Comparison of ENCODE assay signal across 8 mouse cellular contexts in genomic region chr12:111416921-111417779, GRCm38 (mm10). TPM values are rescaled to one million over a fixed set of nuclear protein-coding genes. Genes with fewer than 3 reads are reported as not detected.
A peak's percentile ranks its signal among the peaks of the same experiment; 100 is the strongest.
DNase-seq lines count a peak whose midpoint lies in the region; ATAC-seq and TF ChIP-seq lines count a peak whose summit lies in the region.

TSS of gene Exoc3l4 (plus strand) at chr12:111417017.

- H3K9ac ChIP-seq in heart, embryonic 11.5 days (ENCODE audit: low read depth, low read length): no peak within 1 kb of the TSS
- H3K9ac ChIP-seq in kidney, postnatal 0 days (ENCODE audit: low read depth, low read length): peak within 1 kb of the TSS; percentile 42

- DNase-seq in thymus, postnatal 0 days (ENCODE audit: low spot score): no peak
- DNase-seq in thymus, postnatal 25 days: no peak
- peak; percentile 84 for DNase-seq in kidney, postnatal 0 days (ENCODE audit: low spot score)
- peak; percentile 30 for DNase-seq in mesoderm, embryonic 11.5 days (ENCODE audit: low read depth, low spot score)
- DNase-seq in adrenal gland, postnatal 14 days: no peak
- no peak for DNase-seq in left cerebral cortex, postnatal 4 days
- DNase-seq in right cerebral cortex, postnatal 25 days: no peak

- H3K27me3 ChIP-seq in heart, embryonic 11.5 days (ENCODE audit: control insufficient read depth, insufficient read depth, low read length): peaks cover 20% of the 10 kb centered on the region
- no peaks in the 10 kb centered on the region for H3K27me3 ChIP-seq in kidney, postnatal 0 days (ENCODE audit: insufficient read depth, low read length)

- H3K36me3 ChIP-seq in heart, embryonic 11.5 days (ENCODE audit: control insufficient read depth, insufficient read depth, low read length): no peaks in the 10 kb centered on the region
- H3K36me3 ChIP-seq in kidney, postnatal 0 days (ENCODE audit: insufficient read depth, low read length): no peaks in the 10 kb centered on the region

- peak within 1 kb of the TSS; percentile 74 for H3K4me2 ChIP-seq in heart, embryonic 11.5 days
- H3K4me2 ChIP-seq in kidney, postnatal 0 days (ENCODE audit: low read length): peak within 1 kb of the TSS; percentile 57

- intact Hi-C loops in left cerebral cortex, postnatal 4 days (cut with DNase I): no loop called here

- no peak within 1 kb of the TSS for H3K27ac ChIP-seq in heart, embryonic 11.5 days (ENCODE audit: low read depth, low read length)
- peak within 1 kb of the TSS; percentile 48 for H3K27ac ChIP-seq in kidney, postnatal 0 days

- no peak for ATAC-seq in heart, embryonic 11.5 days (replicated peaks; ENCODE audit: insufficient number of reproducible peaks, low FRiP score, low TSS enrichment)
- ATAC-seq in kidney, postnatal 0 days (replicated peaks; ENCODE audit: low FRiP score, low read depth): peak; percentile 72

- peaks cover 32% of the 10 kb centered on the region for H3K4me1 ChIP-seq in heart, embryonic 11.5 days (ENCODE audit: control insufficient read depth, insufficient read depth, low read length)
- peaks cover 14% of the 10 kb centered on the region for H3K4me1 ChIP-seq in kidney, postnatal 0 days (replicated peaks; ENCODE audit: insufficient read depth, low read length)

- 3% methylated on average over 17 of the region's 17 CpGs for WGBS in heart, embryonic 11.5 days (ENCODE audit: insufficient replicate concordance)
- WGBS in kidney, postnatal 0 days: 4% methylated on average over 17 of the region's 17 CpGs

- H3K4me3 ChIP-seq in heart, embryonic 11.5 days (ENCODE audit: low read depth, low read length): peak within 1 kb of the TSS; percentile 29
- peak within 1 kb of the TSS; percentile 29 for H3K4me3 ChIP-seq in kidney, postnatal 0 days (replicated peaks; ENCODE audit: low read depth, low read length)

- peak; percentile 29 for TF ChIP-seq CTCF in kidney, postnatal 0 days (IDR thresholded peaks at IDR 0.05; ENCODE audit: low read depth)

- H3K9me3 ChIP-seq in heart, embryonic 11.5 days (replicated peaks; ENCODE audit: control insufficient read depth, low read length): no peaks in the 10 kb centered on the region
- no peaks in the 10 kb centered on the region for H3K9me3 ChIP-seq in kidney, postnatal 0 days (replicated peaks; ENCODE audit: low read length)

RNA-seq across cellular contexts. Expression of gene Exoc3l4, which starts in this region (rescaled TPM):
- 25.3 and 33.2 TPM in 2 replicates for polyA plus RNA-seq in thymus, postnatal 0 days (2015; fragmentation: Nextera tagmentation; extraction: Ambion mirVana)
- 11.3 and 11.6 TPM in 2 replicates for polyA plus RNA-seq in heart, embryonic 11.5 days (2014; fragmentation: Nextera tagmentation; extraction: Ambion mirVana)
- polyA plus RNA-seq in kidney, postnatal 0 days (2015; fragmentation: Nextera tagmentation; extraction: Ambion mirVana): 25.4 and 25.9 TPM in 2 replicates
- total RNA-seq in adrenal gland, postnatal 14 days (2021): 4.6 and 5.2 TPM in 2 replicates
- total RNA-seq in left cerebral cortex, postnatal 4 days (2021): 1 to 10 TPM in 1 of 2 experiments, under 1 TPM in 1; 0.62 to 1.6 TPM

Comparison
In these comparisons a context has a peak if more than half of its experiments do, and no peak if none do; other contexts are left out.
1. DNase-seq: peak in kidney, postnatal 0 days (single experiment) and mesoderm, embryonic 11.5 days (single experiment); none in thymus, postnatal 0 days (single experiment), thymus, postnatal 25 days (single experiment), adrenal gland, postnatal 14 days (single experiment), left cerebral cortex, postnatal 4 days (single experiment) and right cerebral cortex, postnatal 25 days (single experiment).